Mouse (Mus musculus): ENCODE measurements at regions not wholly inside any gene's neighbourhood (a gene's known extent, or its start where the extent isn't known, plus 50 kb on each side); places are given as distances from the start of the nearest gene placed in this dataset.

DNA sequence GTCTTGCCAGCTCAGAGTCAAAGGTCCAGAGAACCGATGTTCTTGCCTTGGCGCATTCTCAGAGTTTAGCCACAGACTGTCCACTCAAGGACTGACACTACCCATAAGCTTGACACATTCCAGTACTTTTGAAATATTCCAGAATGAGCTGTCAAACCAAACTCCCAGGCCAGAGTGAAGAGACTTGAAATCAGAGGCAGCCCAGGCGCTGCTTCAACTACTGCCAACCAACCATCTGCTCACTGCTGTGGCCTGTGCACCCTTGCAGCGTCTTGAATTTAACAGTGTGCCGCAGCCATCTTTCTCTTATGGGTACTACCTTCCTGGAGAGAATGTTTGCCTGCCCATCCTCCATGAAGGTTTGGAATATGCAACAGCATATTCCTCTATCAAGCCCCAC lies 642.7 kb upstream of the Intu start:
- TF ChIP-seq POLR2AphosphoS2 (IDR thresholded peaks at IDR 0.05; ENCODE audit: low read depth, low read length) (no peak), BHLHE40 (IDR thresholded peaks at IDR 0.05; ENCODE audit: low read depth, low read length) (no peak), POLR2A (IDR thresholded peaks at IDR 0.05; ENCODE audit: low read depth, low read length) (no peak), CTCF (conservative IDR thresholded peaks at IDR 0.05 in 1 of 2, IDR thresholded peaks at IDR 0.05 in 1 of 2; ENCODE audit: low read depth in 2 of 2, low read length in 2 of 2) (no peak), JUND (conservative IDR thresholded peaks at IDR 0.05; ENCODE audit: low read depth, low read length) (no peak), ZMIZ1 (IDR thresholded peaks at IDR 0.05; ENCODE audit: low read depth, low read length) (no peak), EP300 (IDR thresholded peaks at IDR 0.05; ENCODE audit: low read length) (no peak), USF2 (conservative IDR thresholded peaks at IDR 0.05; ENCODE audit: low read depth, low read length) (no peak), PAX5 (IDR thresholded peaks at IDR 0.05; ENCODE audit: low read length) (no peak), ZC3H11A (IDR thresholded peaks at IDR 0.05; ENCODE audit: low read depth, low read length) (no peak), UBTF (IDR thresholded peaks at IDR 0.05; ENCODE audit: low read depth, low read length) (no peak)
